Mouse (Mus musculus): ENCODE data around the gene Def6.

DNA sequence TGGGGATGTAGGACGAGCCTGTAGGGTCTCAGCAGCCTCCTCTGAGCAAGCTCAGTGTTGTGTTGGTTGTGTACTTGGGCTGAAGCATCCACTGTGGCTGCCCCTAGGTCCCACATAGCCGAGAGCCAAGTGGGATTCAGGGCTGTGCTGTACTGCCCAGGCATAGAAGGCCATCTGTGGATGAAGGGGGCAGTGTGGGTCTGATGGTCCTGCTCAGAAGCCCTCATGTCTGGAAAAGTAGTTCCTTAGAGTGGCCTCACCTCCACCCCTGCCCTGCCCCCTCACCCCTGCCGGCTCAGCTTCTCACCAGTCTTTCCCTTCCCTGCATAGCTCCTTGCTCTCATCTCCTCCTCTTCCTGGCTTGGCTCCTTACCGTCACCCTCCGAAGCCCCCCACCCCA is 48.1 kb downstream of the Def6 start:
- TF ChIP-seq CTCF (IDR thresholded peaks at IDR 0.05; ENCODE audit: extremely low read depth, insufficient read length, insufficient replicate concordance, low read depth, low read length) (no peak), POLR2A (IDR thresholded peaks at IDR 0.05; ENCODE audit: low read depth, low read length) (no peak)
